Mouse (Mus musculus) hindbrain, embryonic 14.5 days (tissue): ENCODE results near the gene Kcnq1. TPM values are rescaled to one million over a fixed set of nuclear protein-coding genes. Genes with fewer than 3 reads are reported as not detected.

Experiments used
- ATAC-seq: fragments of 200-750 bp; cut with Nextera tagmentation; 2 replicates; pipeline ENCODE4 v1.8.0; 2017; ENCODE audit warnings: moderate number of reproducible peaks, mild to moderate bottlenecking, moderate TSS enrichment, moderate library complexity; ENCODE audit not compliant: low FRiP score
- DNase-seq: peaks from one replicate; pipeline ENCODE4 v3.0.0-alpha.2; 2015; ENCODE audit warnings: low spot score
- H3K27ac ChIP-seq: fragments of 300-500 bp; sonication (generic); 2 replicates; pipeline ENCODE4 v1.5.1; 2014; ENCODE audit warnings: mild to moderate bottlenecking, moderate library complexity
- H3K27me3 ChIP-seq: fragments of 300-500 bp; sonication (generic); 2 replicates; pipeline ENCODE4 v1.6.1; 2014; ENCODE audit warnings: mild to moderate bottlenecking, low read length, mixed read lengths; ENCODE audit not compliant: control insufficient read depth, insufficient read depth
- H3K36me3 ChIP-seq: fragments of 300-500 bp; sonication (generic); replicated peaks from 2 replicates; pipeline ENCODE4 v1.6.1; 2014; ENCODE audit not compliant: control insufficient read depth, insufficient read depth
- H3K4me1 ChIP-seq: fragments of 300-500 bp; sonication (generic); replicated peaks from 2 replicates; pipeline ENCODE4 v1.6.1; 2014; ENCODE audit warnings: antibody characterized with exemption, low read length, mixed read lengths; ENCODE audit not compliant: control insufficient read depth, insufficient read depth
- H3K4me2 ChIP-seq: fragments of 300-500 bp; sonication (generic); replicated peaks from 2 replicates; pipeline ENCODE4 v1.6.1; 2014; ENCODE audit warnings: mild to moderate bottlenecking, moderate library complexity
- H3K4me3 ChIP-seq: fragments of 300-500 bp; sonication (generic); replicated peaks from 2 replicates; pipeline ENCODE4 v1.5.1; 2014; ENCODE audit warnings: mild to moderate bottlenecking, low read length
- H3K9ac ChIP-seq: fragments of 300-500 bp; sonication (generic); 2 replicates; pipeline ENCODE4 v1.6.1; 2014
- H3K9me3 ChIP-seq: fragments of 300-500 bp; sonication (generic); 2 replicates; pipeline ENCODE4 v1.6.1; 2016; ENCODE audit warnings: low read length; ENCODE audit not compliant: control insufficient read depth
- WGBS: fragments of 180-500 bp; shearing (Covaris S2); extraction: QIAGEN DNeasy Blood & Tissue Kit; methylation state at CpG from one replicate; pipeline ENCODE4 v1.1.7; 2014; 5-methylcytosine and 5-hydroxymethylcytosine counted together
- polyA plus RNA-seq: library from polyadenylated mRNA; unstranded; fragments of >200 nt; fragmentation: Nextera tagmentation; extraction: Ambion mirVana; gene quantifications from 2 replicates; pipeline ENCODE4 v1.2.1, GENCODE M21; 2014

Gene Kcnq1
- polyA plus RNA-seq, 1 experiment from 2014 or later: 0.94 TPM

DNA sequence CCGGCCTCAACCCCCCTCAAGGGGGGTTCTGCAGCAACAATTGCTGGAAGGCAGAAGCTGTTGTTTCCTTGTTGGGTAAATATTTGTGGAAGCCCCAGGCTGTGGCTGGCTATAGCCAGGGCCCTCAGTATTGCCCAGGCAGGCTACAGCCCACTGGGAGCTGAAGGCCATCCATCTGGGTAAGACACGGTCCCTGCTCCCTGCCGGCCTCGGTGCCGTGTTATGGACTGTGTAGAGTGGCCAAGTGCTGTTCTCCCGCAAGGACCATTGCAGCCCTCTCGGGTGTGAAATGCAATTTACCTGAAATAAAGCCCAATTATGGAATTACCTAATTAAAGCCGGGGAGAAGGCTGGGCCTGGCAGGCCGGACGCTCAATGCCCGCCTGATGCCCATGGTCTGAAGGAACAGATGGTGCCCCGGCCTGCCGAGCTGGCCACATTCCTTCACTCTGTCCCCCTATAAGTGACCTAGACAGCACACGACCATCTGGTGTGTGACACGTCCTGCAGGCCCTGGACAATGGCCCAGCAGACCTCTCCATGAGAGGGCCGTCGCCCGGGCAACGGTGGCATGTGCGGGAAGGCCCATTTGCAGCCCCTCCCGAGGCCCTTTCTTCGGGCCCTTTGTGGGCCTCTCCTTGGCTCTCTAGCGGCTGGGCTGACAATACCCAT lies 322.1 kb downstream of the Kcnq1 start:
- Histone ChIP-seq H3K4me3 (no peak overlapping the region), H3K36me3 (no peaks in the 10 kb centered on the region), H3K9ac (no peak overlapping the region), H3K27me3 (no peaks in the 10 kb centered on the region), H3K9me3 (no peaks in the 10 kb centered on the region), H3K4me1 (peaks cover 9% of the 10 kb centered on the region; the same call in 1 of the 2 replicates), H3K4me2 (no peak overlapping the region), H3K27ac (peak overlapping the region; percentile 39; the same call in 1 of the 2 replicates)
- DNase-seq (peak; percentile 61), ATAC-seq (peak; percentile 86)
- 11% methylated on average over 22 of the region's 23 CpGs for WGBS

- Histone ChIP-seq H3K4me1 (peaks cover 9% of the 10 kb centered on the region; the same call in 1 of the 2 replicates), H3K27ac (no peak overlapping the region), H3K36me3 (no peaks in the 10 kb centered on the region), H3K9ac (no peak overlapping the region), H3K4me2 (no peak overlapping the region), H3K9me3 (no peaks in the 10 kb centered on the region), H3K27me3 (no peaks in the 10 kb centered on the region), H3K4me3 (no peak overlapping the region)
- ATAC-seq: no peak
- no peak for DNase-seq
- WGBS: 21% methylated on average over 2 of the region's 2 CpGs
Observed at GRCm38 (mm10) chr7:143428814-143429499, 322.8 kb downstream of the Kcnq1 start.

DNA sequence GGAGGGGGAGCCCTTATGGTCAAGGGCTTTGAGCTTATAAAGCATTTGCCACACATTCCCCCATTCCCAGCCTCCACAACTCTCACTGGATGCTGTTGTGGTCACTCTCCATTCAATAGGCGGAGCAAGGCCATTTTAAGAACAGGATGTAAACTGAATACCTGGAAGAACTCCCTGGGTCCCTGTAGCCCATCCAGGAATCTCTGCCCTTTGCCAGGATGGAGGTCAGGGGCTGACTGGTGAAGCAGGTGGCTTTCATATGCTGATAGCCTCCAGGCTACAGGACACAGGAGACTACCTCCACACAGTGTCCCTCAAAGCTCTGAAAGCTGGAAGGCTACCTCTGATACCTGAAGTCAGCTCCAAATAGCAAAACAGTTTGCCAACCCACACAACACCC lies 326.5 kb downstream of the Kcnq1 start:
- no peak for ATAC-seq
- H3K27ac ChIP-seq: no peak overlapping the region
- peaks cover 14% of the 10 kb centered on the region for H3K4me1 ChIP-seq
- no peaks in the 10 kb centered on the region for H3K27me3 ChIP-seq
- DNase-seq: no peak
- H3K36me3 ChIP-seq: no peaks in the 10 kb centered on the region
- 92% methylated on average over 1 of the region's 1 CpGs for WGBS
- no peaks in the 10 kb centered on the region for H3K9me3 ChIP-seq
- H3K9ac ChIP-seq: no peak overlapping the region
- H3K4me3 ChIP-seq: no peak overlapping the region
- H3K4me2 ChIP-seq: no peak overlapping the region

- no peak for DNase-seq
- WGBS: 46% methylated on average over 7 of the region's 7 CpGs
- H3K4me3 ChIP-seq: no peak overlapping the region
- no peak overlapping the region for H3K27ac ChIP-seq
- no peaks in the 10 kb centered on the region for H3K9me3 ChIP-seq
- no peak for ATAC-seq
- no peak overlapping the region for H3K9ac ChIP-seq
- H3K4me2 ChIP-seq: no peak overlapping the region
- H3K36me3 ChIP-seq: no peaks in the 10 kb centered on the region
- H3K27me3 ChIP-seq: no peaks in the 10 kb centered on the region
- H3K4me1 ChIP-seq: peaks cover 13% of the 10 kb centered on the region
Observed at GRCm38 (mm10) chr7:143433331-143433730, 327.2 kb downstream of the Kcnq1 start.

GRCm38 (mm10) chr7:143437231-143437893 lies 331.2 kb downstream of the Kcnq1 start:
- H3K9ac ChIP-seq: peak overlapping the region; percentile 75
- WGBS: 14% methylated on average over 18 of the region's 18 CpGs
- no peaks in the 10 kb centered on the region for H3K9me3 ChIP-seq
- H3K36me3 ChIP-seq: no peaks in the 10 kb centered on the region
- peak; percentile 24; the same call in 1 of the 2 replicates for ATAC-seq
- H3K27ac ChIP-seq: peak overlapping the region; percentile 43; the same call in 1 of the 2 replicates
- H3K4me1 ChIP-seq: peaks cover 13% of the 10 kb centered on the region
- peak overlapping the region; percentile 90 for H3K4me2 ChIP-seq
- H3K4me3 ChIP-seq: peak overlapping the region; percentile 39
- no peaks in the 10 kb centered on the region for H3K27me3 ChIP-seq
- no peak for DNase-seq

GRCm38 (mm10) chr7:143437894-143438581 lies 331.9 kb downstream of the Kcnq1 start:
- Histone ChIP-seq H3K27me3 (no peaks in the 10 kb centered on the region), H3K9ac (peak overlapping the region; percentile 75), H3K4me3 (peak overlapping the region; percentile 39), H3K9me3 (no peaks in the 10 kb centered on the region), H3K27ac (peak overlapping the region; percentile 56; the same call in 1 of the 2 replicates), H3K4me2 (peak overlapping the region; percentile 90), H3K36me3 (no peaks in the 10 kb centered on the region), H3K4me1 (peaks cover 15% of the 10 kb centered on the region)
- 2% methylated on average over 52 of the region's 63 CpGs for WGBS
- ATAC-seq: peak; percentile 51; the same call in 1 of the 2 replicates
- peak; percentile 48 for DNase-seq

- H3K4me1 ChIP-seq: peaks cover 19% of the 10 kb centered on the region
- no peak overlapping the region for H3K4me3 ChIP-seq
- H3K9ac ChIP-seq: no peak overlapping the region
- no peaks in the 10 kb centered on the region for H3K9me3 ChIP-seq
- no peaks in the 10 kb centered on the region for H3K27me3 ChIP-seq
- 84% methylated on average over 1 of the region's 1 CpGs for WGBS
- H3K27ac ChIP-seq: no peak overlapping the region
- no peak for ATAC-seq
- no peaks in the 10 kb centered on the region for H3K36me3 ChIP-seq
- no peak for DNase-seq
- no peak overlapping the region for H3K4me2 ChIP-seq
Observed at GRCm38 (mm10) chr7:143438965-143439364, 332.8 kb downstream of the Kcnq1 start.

DNA sequence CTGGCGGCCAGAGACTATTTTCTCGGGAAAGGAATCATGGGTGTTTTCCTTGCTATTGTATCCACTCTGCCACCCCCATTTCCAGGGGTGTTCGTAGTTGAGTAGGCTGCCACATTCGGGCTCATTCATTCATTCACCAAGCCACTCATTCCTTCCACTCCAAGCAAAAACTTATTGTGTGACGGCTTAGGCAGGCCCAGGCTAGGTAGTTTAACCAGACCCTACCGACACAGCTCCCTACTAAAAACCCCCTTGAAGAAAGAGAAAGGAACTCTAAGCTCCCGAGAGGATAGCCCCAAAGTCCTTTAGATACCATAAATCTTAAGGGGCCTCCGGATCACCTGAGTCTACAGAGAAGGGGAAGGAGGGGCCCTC lies 338.4 kb downstream of the Kcnq1 start:
- no peak overlapping the region for H3K9ac ChIP-seq

More for the DNA sequence above, 338.4 kb downstream of the Kcnq1 start:
- H3K4me1 ChIP-seq: peaks cover 18% of the 10 kb centered on the region; the same call in 1 of the 2 replicates
- H3K9me3 ChIP-seq: no peaks in the 10 kb centered on the region
- DNase-seq (no peak), ATAC-seq (no peak)
- H3K36me3 ChIP-seq: no peaks in the 10 kb centered on the region
- H3K4me2 ChIP-seq: no peak overlapping the region; the same call in 1 of the 2 replicates
- 25% methylated on average over 8 of the region's 8 CpGs for WGBS
- no peak overlapping the region for H3K27ac ChIP-seq
- H3K4me3 ChIP-seq: no peak overlapping the region
- H3K27me3 ChIP-seq: peaks cover 4% of the 10 kb centered on the region; the same call in 1 of the 2 replicates
